Mouse (Mus musculus): ENCODE data around the gene Fkbp4. TPM values are rescaled to one million over a fixed set of nuclear protein-coding genes. Genes with fewer than 3 reads are reported as not detected.

Gene Fkbp4
- polyA plus RNA-seq, 1 experiment: 413 TPM

DNA sequence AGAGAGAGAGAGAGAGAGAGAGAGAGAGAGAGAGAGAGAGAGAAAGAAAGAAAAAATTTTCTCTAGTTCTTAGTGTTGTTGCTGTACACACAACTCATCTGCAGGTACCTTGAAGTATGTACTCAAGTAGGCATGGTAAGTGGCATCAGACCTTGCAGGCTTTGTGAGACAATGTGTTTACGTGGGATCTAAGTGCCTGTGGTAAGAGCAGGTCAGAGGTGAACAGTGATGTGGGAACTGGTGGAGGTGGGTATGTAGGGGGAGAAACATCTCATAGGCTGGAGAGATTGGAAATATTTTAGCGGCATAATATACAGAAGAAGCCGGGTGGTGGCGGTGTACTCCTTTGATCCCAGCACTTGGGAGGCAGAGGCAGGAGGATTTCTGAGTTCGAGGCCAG is 10.9 kb downstream of the Fkbp4 start:
- H3K36me3 ChIP-seq (ENCODE audit: control insufficient read depth, insufficient read depth, low read length, poor library complexity, severe bottlenecking): peaks cover 38% of the 10 kb centered on the region
- H3K27ac ChIP-seq (ENCODE audit: insufficient read depth, low read length): no peak overlapping the region
- no peak overlapping the region for H3K9ac ChIP-seq (ENCODE audit: low read depth, poor library complexity, severe bottlenecking)
- H3K9me3 ChIP-seq (replicated peaks; ENCODE audit: control insufficient read depth, insufficient read depth, low read length, poor library complexity, severe bottlenecking): no peaks in the 10 kb centered on the region
- H3K4me3 ChIP-seq (ENCODE audit: low read depth, low read length): no peak overlapping the region
- H3K27me3 ChIP-seq (ENCODE audit: control insufficient read depth, insufficient read depth, low read length, poor library complexity, severe bottlenecking): no peaks in the 10 kb centered on the region
- peaks cover 4% of the 10 kb centered on the region for H3K4me1 ChIP-seq (ENCODE audit: control insufficient read depth, insufficient read depth, low read length)
- TF ChIP-seq POLR2A (IDR thresholded peaks at IDR 0.05; ENCODE audit: insufficient read depth, low read length): no peak
- TF ChIP-seq EP300 (IDR thresholded peaks at IDR 0.05; ENCODE audit: insufficient read depth, low read depth, low read length): no peak
- TF ChIP-seq CTCF (IDR thresholded peaks at IDR 0.05; ENCODE audit: low read depth, low read length): no peak

DNA sequence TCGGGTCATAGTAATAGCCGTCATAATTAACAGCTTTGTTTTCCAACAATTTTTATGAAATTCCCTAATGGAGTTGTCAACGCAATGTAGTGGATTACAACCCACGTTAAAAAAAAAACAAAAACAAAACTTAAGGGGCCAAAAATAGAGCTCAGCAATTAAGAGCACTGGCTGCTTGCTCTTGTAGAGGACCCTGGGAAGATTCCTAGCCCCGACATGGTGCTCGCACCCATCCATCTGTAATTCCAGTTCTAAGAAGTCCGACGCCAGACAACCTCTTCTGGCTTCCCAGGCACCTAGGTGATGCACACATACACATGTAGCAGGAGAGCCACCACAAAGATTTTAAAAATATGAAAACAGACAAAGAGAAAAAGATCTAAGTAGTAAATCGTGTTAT is 13.4 kb downstream of the Fkbp4 start:
- no peaks in the 10 kb centered on the region for H3K9me3 ChIP-seq (replicated peaks; ENCODE audit: control insufficient read depth, insufficient read depth, low read length, poor library complexity, severe bottlenecking)
- no peaks in the 10 kb centered on the region for H3K27me3 ChIP-seq (ENCODE audit: control insufficient read depth, insufficient read depth, low read length, poor library complexity, severe bottlenecking)
- TF ChIP-seq EP300 (IDR thresholded peaks at IDR 0.05; ENCODE audit: insufficient read depth, low read depth, low read length) (no peak), CTCF (IDR thresholded peaks at IDR 0.05; ENCODE audit: low read depth, low read length) (no peak), POLR2A (IDR thresholded peaks at IDR 0.05; ENCODE audit: insufficient read depth, low read length) (no peak)
- H3K9ac ChIP-seq (ENCODE audit: low read depth, poor library complexity, severe bottlenecking): peak overlapping the region; percentile 42
- H3K36me3 ChIP-seq (ENCODE audit: control insufficient read depth, insufficient read depth, low read length, poor library complexity, severe bottlenecking): peaks cover 16% of the 10 kb centered on the region
- no peak overlapping the region for H3K4me3 ChIP-seq (ENCODE audit: low read depth, low read length)
- peak overlapping the region; percentile 58 for H3K27ac ChIP-seq (ENCODE audit: insufficient read depth, low read length)
- H3K4me1 ChIP-seq (ENCODE audit: control insufficient read depth, insufficient read depth, low read length): no peaks in the 10 kb centered on the region

DNA sequence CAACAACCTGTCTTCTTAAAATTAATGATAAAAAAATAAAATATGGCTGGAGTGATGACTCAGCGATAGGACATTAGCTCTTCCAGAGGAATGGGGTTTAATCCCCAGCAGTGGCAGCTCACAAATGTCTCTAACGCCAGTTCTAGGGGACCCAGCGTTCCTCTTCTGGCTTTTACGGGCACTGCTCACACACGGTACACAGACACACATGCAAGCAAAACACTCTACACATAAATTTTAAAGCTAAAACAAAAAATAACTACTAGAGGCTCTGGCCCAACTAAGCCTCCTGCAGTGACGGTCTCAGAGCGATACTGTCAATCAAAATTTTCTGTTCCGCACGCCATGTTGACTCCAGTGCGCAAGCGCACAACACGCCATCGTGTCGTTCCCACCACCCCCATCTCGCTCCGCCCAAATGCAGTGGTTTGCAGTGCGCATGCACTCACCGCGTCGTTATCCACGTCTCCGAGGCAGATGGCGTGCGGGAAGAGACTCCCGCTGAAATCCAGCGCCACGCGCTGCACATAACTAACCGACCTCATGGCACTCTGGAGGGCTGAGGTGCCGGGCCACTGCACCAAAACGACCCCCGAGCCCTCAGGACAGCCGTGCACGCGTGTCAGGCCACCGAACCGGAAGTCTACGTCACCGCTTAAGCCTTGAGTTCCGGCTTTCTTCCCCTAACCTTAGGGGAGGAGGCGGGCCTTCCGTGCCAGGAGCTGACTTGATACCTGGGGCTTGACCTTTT is 14.0 kb downstream of the Fkbp4 start, which contains the start of gene Itfg2:
Itfg2 (minus strand) TSS at position 663 of the 751 bp plus-strand sequence.
- TF ChIP-seq EP300 (IDR thresholded peaks at IDR 0.05; ENCODE audit: insufficient read depth, low read depth, low read length): no peak
- no peak for TF ChIP-seq CTCF (IDR thresholded peaks at IDR 0.05; ENCODE audit: low read depth, low read length)
- TF ChIP-seq POLR2A (IDR thresholded peaks at IDR 0.05; ENCODE audit: insufficient read depth, low read length): no peak
- Histone ChIP-seq H3K36me3 (ENCODE audit: control insufficient read depth, insufficient read depth, low read length, poor library complexity, severe bottlenecking) (peaks cover 14% of the 10 kb centered on the region), H3K9me3 (replicated peaks; ENCODE audit: control insufficient read depth, insufficient read depth, low read length, poor library complexity, severe bottlenecking) (no peaks in the 10 kb centered on the region), H3K27ac (ENCODE audit: insufficient read depth, low read length) (peak within 1 kb of the TSS; percentile 78), H3K9ac (ENCODE audit: low read depth, poor library complexity, severe bottlenecking) (peak within 1 kb of the TSS; percentile 42), H3K4me3 (ENCODE audit: low read depth, low read length) (peak within 1 kb of the TSS; percentile 67), H3K4me1 (ENCODE audit: control insufficient read depth, insufficient read depth, low read length) (no peaks in the 10 kb centered on the region), H3K27me3 (ENCODE audit: control insufficient read depth, insufficient read depth, low read length, poor library complexity, severe bottlenecking) (no peaks in the 10 kb centered on the region)

DNA sequence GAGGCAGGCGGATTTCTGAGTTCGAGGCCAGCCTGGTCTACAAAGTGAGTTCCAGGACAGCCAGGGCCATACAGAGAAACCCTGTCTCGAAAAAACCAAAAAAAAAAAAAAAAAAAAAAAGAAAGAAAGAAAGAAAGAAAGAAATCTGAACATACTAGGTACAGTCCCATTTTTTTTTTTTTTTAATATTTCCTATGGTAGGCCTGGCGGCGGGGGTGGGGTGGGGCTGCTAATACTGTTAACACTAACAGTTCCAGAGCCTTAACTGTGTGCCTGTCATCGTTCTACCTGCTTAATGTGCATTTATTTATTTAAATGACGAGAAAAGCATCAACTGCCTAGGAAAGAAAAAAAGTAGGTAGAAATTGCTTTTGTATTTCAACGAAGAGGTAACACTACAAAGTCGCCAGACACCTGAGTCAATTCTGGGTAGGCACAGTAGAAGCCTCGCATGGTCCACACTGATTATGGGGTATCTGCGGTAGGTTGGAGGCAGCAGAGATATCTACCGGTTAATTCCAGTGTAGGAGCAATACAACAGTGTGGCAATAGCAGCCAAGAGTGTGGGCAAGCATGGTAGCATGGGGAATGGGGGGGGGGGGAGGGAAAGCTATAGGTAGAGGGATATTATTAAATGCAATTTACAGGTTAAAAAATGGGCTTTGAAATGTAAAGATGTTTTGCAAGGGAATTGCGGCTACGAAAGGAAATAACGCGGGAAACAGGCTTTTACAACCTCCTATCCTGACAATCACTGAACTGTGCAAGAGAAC is 14.8 kb downstream of the Fkbp4 start:
- Histone ChIP-seq H3K9ac (ENCODE audit: low read depth, poor library complexity, severe bottlenecking) (peak overlapping the region; percentile 42), H3K36me3 (ENCODE audit: control insufficient read depth, insufficient read depth, low read length, poor library complexity, severe bottlenecking) (peaks cover 7% of the 10 kb centered on the region), H3K27me3 (ENCODE audit: control insufficient read depth, insufficient read depth, low read length, poor library complexity, severe bottlenecking) (no peaks in the 10 kb centered on the region), H3K4me1 (ENCODE audit: control insufficient read depth, insufficient read depth, low read length) (no peaks in the 10 kb centered on the region), H3K27ac (ENCODE audit: insufficient read depth, low read length) (no peak overlapping the region), H3K4me3 (ENCODE audit: low read depth, low read length) (peak overlapping the region; percentile 67), H3K9me3 (replicated peaks; ENCODE audit: control insufficient read depth, insufficient read depth, low read length, poor library complexity, severe bottlenecking) (no peaks in the 10 kb centered on the region)
- no peak for TF ChIP-seq CTCF (IDR thresholded peaks at IDR 0.05; ENCODE audit: low read depth, low read length)
- no peak for TF ChIP-seq EP300 (IDR thresholded peaks at IDR 0.05; ENCODE audit: insufficient read depth, low read depth, low read length)
- TF ChIP-seq POLR2A (IDR thresholded peaks at IDR 0.05; ENCODE audit: insufficient read depth, low read length): no peak

DNA sequence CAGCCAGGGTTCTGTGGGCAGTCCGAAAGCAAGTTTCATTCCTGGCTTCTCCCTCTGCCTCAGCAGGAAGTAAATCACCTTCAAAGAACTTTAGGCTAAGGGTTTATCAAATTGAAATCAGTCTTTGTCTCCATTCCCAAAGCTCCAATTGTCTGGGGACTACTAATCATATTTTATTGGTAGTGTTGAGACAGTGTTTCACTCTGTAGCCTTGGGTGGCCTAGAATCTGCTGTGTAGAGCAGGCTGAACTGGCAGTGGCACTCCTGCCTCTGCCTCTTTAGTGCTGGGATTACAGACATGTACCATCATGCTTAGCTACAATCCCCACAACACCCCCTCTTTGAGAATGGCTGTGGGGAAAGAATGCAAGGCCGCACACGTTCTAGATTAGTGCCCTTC is 17.0 kb downstream of the Fkbp4 start:
- Histone ChIP-seq H3K27ac (ENCODE audit: insufficient read depth, low read length) (no peak overlapping the region), H3K27me3 (ENCODE audit: control insufficient read depth, insufficient read depth, low read length, poor library complexity, severe bottlenecking) (no peaks in the 10 kb centered on the region), H3K9me3 (replicated peaks; ENCODE audit: control insufficient read depth, insufficient read depth, low read length, poor library complexity, severe bottlenecking) (no peaks in the 10 kb centered on the region), H3K4me1 (ENCODE audit: control insufficient read depth, insufficient read depth, low read length) (no peaks in the 10 kb centered on the region), H3K9ac (ENCODE audit: low read depth, poor library complexity, severe bottlenecking) (no peak overlapping the region), H3K4me3 (ENCODE audit: low read depth, low read length) (no peak overlapping the region), H3K36me3 (ENCODE audit: control insufficient read depth, insufficient read depth, low read length, poor library complexity, severe bottlenecking) (no peaks in the 10 kb centered on the region)
- TF ChIP-seq CTCF (IDR thresholded peaks at IDR 0.05; ENCODE audit: low read depth, low read length) (no peak), EP300 (IDR thresholded peaks at IDR 0.05; ENCODE audit: insufficient read depth, low read depth, low read length) (no peak)

DNA sequence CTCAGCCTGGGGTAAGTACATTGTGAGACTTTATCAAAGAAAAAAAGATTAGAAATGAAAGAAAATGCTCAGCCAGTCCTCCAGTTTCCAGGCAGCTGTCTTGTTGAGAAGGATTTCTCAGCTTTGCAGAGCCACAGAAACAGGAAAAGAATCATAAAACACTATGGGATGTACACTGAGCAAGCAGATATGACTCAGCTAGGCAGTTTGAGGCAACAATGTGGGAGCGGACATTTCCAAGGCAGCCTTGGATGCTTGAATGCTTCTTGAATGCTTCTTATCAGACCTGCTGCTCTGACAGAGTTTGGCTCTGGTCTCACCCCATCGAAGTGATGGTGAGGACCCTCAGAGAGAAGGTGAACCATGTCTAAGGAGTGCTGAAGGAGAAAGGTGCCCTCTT is 17.4 kb downstream of the Fkbp4 start:
- no peaks in the 10 kb centered on the region for H3K4me1 ChIP-seq (ENCODE audit: control insufficient read depth, insufficient read depth, low read length)
- no peak overlapping the region for H3K27ac ChIP-seq (ENCODE audit: insufficient read depth, low read length)
- no peaks in the 10 kb centered on the region for H3K9me3 ChIP-seq (replicated peaks; ENCODE audit: control insufficient read depth, insufficient read depth, low read length, poor library complexity, severe bottlenecking)
- H3K9ac ChIP-seq (ENCODE audit: low read depth, poor library complexity, severe bottlenecking): no peak overlapping the region
- TF ChIP-seq POLR2A (IDR thresholded peaks at IDR 0.05; ENCODE audit: insufficient read depth, low read length) (no peak), CTCF (IDR thresholded peaks at IDR 0.05; ENCODE audit: low read depth, low read length) (no peak), EP300 (IDR thresholded peaks at IDR 0.05; ENCODE audit: insufficient read depth, low read depth, low read length) (no peak)
- no peak overlapping the region for H3K4me3 ChIP-seq (ENCODE audit: low read depth, low read length)
- no peaks in the 10 kb centered on the region for H3K36me3 ChIP-seq (ENCODE audit: control insufficient read depth, insufficient read depth, low read length, poor library complexity, severe bottlenecking)
- no peaks in the 10 kb centered on the region for H3K27me3 ChIP-seq (ENCODE audit: control insufficient read depth, insufficient read depth, low read length, poor library complexity, severe bottlenecking)
